Mouse (Mus musculus): ENCODE results near the gene Miox.

DNA sequence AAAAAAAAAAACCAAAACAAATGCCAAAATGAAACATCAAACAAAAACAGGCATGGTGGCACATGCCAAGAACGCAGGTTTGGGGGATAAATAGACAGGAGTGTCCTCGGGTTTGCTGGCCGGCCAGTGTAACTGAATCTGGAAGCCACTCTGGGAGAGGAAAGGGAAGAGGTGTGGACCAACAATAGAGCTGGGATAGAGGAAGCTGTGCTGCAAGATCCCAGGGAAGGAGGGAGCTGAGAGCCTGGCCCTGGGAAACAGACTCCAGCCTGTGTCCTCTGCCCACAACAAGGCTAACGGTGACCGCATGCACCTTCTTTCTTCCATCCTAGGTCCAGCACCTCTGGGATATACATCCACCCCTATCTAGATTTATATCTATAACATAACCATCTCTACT is 16.2 kb downstream of the Miox start:
- TF ChIP-seq CTCF (conservative IDR thresholded peaks at IDR 0.05; ENCODE audit: low read length): no peak
- TF ChIP-seq POU5F1 (IDR thresholded peaks at IDR 0.05; ENCODE audit: borderline replicate concordance, low read length): no peak

All from E14TG2a.4 (cell line).